Mouse (Mus musculus) neural tube, embryonic 14.5 days (tissue): Measurements from ENCODE around the gene Arhgef12. TPM values are rescaled to one million over a fixed set of nuclear protein-coding genes. Genes with fewer than 3 reads are reported as not detected.

Experiments
- ATAC-seq: fragments of 200-750 bp; cut with Nextera tagmentation; 2 replicates; pipeline ENCODE4 v1.8.0; 2017; ENCODE audit warnings: low read depth, mild to moderate bottlenecking, moderate TSS enrichment, moderate library complexity
- H3K27ac ChIP-seq: fragments of 300-500 bp; sonication (generic); 2 replicates; pipeline ENCODE4 v1.5.1; 2014; ENCODE audit warnings: low read depth, mild to moderate bottlenecking, control low read depth, low read length, moderate library complexity, mixed read lengths
- H3K27me3 ChIP-seq: fragments of 300-500 bp; sonication (generic); 2 replicates; pipeline ENCODE4 v1.6.1; 2014; ENCODE audit warnings: low read length; ENCODE audit not compliant: control insufficient read depth, insufficient read depth
- H3K36me3 ChIP-seq: fragments of 300-500 bp; sonication (generic); 2 replicates; pipeline ENCODE4 v1.6.1; 2014; ENCODE audit warnings: low read length, mixed read lengths; ENCODE audit not compliant: control insufficient read depth, insufficient read depth
- H3K4me1 ChIP-seq: fragments of 300-500 bp; sonication (generic); 2 replicates; pipeline ENCODE4 v1.6.1; 2014; ENCODE audit warnings: low read length; ENCODE audit not compliant: control insufficient read depth, insufficient read depth
- H3K4me2 ChIP-seq: fragments of 300-500 bp; sonication (generic); 2 replicates; pipeline ENCODE4 v1.6.1; 2014; ENCODE audit warnings: mild to moderate bottlenecking, low read depth, low read length, control low read depth
- H3K4me3 ChIP-seq: fragments of 300-500 bp; sonication (generic); 2 replicates; pipeline ENCODE4 v1.5.1; 2014; ENCODE audit warnings: low read depth, low read length, control low read depth, mixed read lengths
- H3K9ac ChIP-seq: fragments of 300-500 bp; sonication (generic); replicated peaks from 2 replicates; pipeline ENCODE4 v1.6.1; 2014; ENCODE audit warnings: low read depth, mild to moderate bottlenecking, control low read depth, low read length, mixed read lengths
- H3K9me3 ChIP-seq: fragments of 300-500 bp; sonication (generic); 2 replicates; pipeline ENCODE4 v1.6.1; 2016; ENCODE audit warnings: low read length; ENCODE audit not compliant: control insufficient read depth
- WGBS: fragments of 180-500 bp; shearing (Covaris S2); extraction: QIAGEN DNeasy Blood & Tissue Kit; methylation state at CpG from one replicate; pipeline ENCODE4 v1.1.7; 2014; 5-methylcytosine and 5-hydroxymethylcytosine counted together
- polyA plus RNA-seq: library from polyadenylated mRNA; unstranded; fragments of >200 nt; fragmentation: Nextera tagmentation; extraction: Ambion mirVana; gene quantifications from 2 replicates; pipeline ENCODE4 v1.2.1, GENCODE M21; 2014

Arhgef12 gene
- polyA plus RNA-seq, 1 experiment from 2014 or later = 51.4 TPM

DNA sequence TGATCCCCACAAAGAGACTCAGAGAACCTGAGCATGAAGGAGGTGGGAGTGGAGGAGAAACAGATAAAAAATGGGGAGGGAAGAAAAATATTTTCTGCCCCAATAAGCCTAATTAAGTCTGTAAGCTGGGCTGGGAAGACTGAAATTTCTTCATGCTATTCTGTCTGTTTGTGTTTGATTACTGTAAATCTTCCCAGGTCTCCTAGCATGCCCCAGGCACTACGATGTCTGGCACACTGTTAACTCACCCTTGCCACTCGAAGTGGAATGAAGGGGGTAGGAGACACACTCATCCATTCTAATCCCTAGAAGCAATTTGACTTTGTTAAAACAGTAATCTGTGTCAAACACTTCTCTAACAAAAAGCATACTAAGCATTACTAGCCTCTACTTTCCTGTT lies 35.3 kb downstream of the Arhgef12 start:
- Histone ChIP-seq H3K9ac (no peak overlapping the region), H3K4me3 (peak overlapping the region; percentile 34; the same call in 1 of the 2 replicates), H3K9me3 (no peaks in the 10 kb centered on the region), H3K4me1 (peaks cover 19% of the 10 kb centered on the region; the same call in 1 of the 2 replicates), H3K27me3 (no peaks in the 10 kb centered on the region), H3K4me2 (peak overlapping the region; percentile 21; the same call in 1 of the 2 replicates), H3K36me3 (no peaks in the 10 kb centered on the region), H3K27ac (peak overlapping the region; percentile 62)
- WGBS = 30% methylated on average over 2 of the region's 2 CpGs
- no peak for ATAC-seq

DNA sequence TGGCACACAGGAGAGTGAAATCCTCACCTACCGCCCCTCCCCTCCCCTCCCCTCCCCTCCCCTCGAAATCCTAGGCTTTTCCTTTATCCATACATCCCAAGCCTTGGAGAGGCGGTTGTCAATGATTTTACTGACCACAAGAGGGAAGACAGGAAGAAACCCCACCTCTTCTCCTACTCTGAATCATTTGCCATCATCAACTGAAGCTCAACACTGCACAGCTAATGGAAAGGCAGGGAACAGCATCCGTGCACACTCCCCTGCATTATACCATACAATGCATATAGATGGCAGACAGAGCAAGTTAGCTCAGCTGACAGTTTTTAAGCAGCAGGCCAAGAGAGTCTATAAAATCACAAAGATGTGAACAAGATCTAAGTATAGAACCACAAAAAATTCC lies 35.9 kb downstream of the Arhgef12 start:
- peaks cover 19% of the 10 kb centered on the region; the same call in 1 of the 2 replicates for H3K4me1 ChIP-seq
- H3K27me3 ChIP-seq = no peaks in the 10 kb centered on the region
- WGBS = 15% methylated on average over 4 of the region's 4 CpGs
- peak overlapping the region; percentile 62 for H3K27ac ChIP-seq
- peak; percentile 95 for ATAC-seq
- peak overlapping the region; percentile 41 for H3K9ac ChIP-seq
- peak overlapping the region; percentile 21; the same call in 1 of the 2 replicates for H3K4me2 ChIP-seq
- no peaks in the 10 kb centered on the region for H3K36me3 ChIP-seq
- H3K9me3 ChIP-seq = no peaks in the 10 kb centered on the region
- H3K4me3 ChIP-seq = peak overlapping the region; percentile 34

DNA sequence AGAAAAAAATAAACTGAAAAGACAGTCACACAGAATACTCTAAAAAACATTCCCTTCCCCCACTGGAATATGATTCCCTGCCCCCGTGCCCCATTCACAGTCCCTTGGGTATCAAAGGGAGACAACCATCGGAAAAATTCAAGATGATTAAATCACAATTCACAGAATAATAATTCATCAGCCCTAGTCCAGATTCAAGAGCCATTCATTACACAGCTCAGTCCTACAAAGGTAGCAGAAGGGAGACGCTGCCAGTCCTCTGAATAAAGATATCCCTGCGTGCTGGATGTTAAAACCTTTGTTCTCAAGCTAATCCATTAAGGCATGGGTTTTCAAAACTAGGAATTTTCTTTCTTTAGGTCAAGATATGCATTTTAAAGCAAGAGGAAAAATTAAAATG lies 36.5 kb downstream of the Arhgef12 start:
- 24% methylated on average over 4 of the region's 4 CpGs for WGBS
- peak overlapping the region; percentile 62 for H3K27ac ChIP-seq
- peak; percentile 42; the same call in 1 of the 2 replicates for ATAC-seq

DNA sequence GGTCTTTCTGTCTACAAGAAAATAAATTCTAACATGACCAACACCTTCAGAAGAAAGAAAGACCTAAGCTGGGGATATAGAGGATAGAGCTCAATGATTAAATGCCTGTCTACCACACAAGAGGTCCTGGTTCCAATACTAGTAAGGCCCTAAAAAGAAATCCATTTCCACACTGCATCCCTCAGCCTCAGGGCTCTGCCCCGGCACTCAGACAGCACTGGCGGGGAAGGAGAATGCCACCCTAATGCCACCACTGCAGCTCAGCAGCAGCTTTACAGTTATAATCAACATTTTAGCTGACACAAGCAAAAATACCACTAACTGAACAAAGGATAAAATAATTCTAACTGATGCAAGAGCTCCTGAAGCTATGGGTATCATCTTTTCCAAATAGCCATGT lies 36.9 kb downstream of the Arhgef12 start:
- Histone ChIP-seq H3K27ac (peak overlapping the region; percentile 62), H3K36me3 (no peaks in the 10 kb centered on the region), H3K4me2 (peak overlapping the region; percentile 54), H3K4me1 (peaks cover 19% of the 10 kb centered on the region; the same call in 1 of the 2 replicates), H3K9me3 (no peaks in the 10 kb centered on the region), H3K4me3 (peak overlapping the region; percentile 34), H3K27me3 (no peaks in the 10 kb centered on the region), H3K9ac (peak overlapping the region; percentile 41)
- 27% methylated on average over 2 of the region's 2 CpGs for WGBS
- peak; percentile 62 for ATAC-seq

More for the DNA sequence above, 36.5 kb downstream of the Arhgef12 start:
- peaks cover 19% of the 10 kb centered on the region; the same call in 1 of the 2 replicates for H3K4me1 ChIP-seq
- peak overlapping the region; percentile 41 for H3K9ac ChIP-seq
- no peaks in the 10 kb centered on the region for H3K27me3 ChIP-seq
- no peaks in the 10 kb centered on the region for H3K36me3 ChIP-seq
- H3K4me2 ChIP-seq = peak overlapping the region; percentile 54
- peak overlapping the region; percentile 34 for H3K4me3 ChIP-seq
- H3K9me3 ChIP-seq = no peaks in the 10 kb centered on the region

DNA sequence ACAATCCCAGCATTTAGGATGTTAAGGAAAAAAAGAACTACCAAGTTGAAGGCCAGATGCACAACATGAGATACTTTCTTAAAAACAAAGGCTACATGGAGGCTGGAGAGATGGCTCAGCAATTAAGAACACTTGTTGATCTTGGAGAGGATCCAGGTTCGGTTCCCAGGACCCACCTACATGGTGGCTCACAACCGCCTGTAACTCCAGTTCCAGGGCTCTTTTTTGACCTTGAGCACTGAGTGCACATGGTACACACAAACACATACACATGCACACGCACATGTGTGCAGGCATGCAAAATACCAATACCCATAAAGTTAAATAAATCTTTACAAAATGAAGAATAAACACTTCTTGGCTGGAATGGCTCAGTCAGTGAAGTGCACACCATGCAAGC lies 39.1 kb downstream of the Arhgef12 start:
- no peak overlapping the region for H3K4me3 ChIP-seq

DNA sequence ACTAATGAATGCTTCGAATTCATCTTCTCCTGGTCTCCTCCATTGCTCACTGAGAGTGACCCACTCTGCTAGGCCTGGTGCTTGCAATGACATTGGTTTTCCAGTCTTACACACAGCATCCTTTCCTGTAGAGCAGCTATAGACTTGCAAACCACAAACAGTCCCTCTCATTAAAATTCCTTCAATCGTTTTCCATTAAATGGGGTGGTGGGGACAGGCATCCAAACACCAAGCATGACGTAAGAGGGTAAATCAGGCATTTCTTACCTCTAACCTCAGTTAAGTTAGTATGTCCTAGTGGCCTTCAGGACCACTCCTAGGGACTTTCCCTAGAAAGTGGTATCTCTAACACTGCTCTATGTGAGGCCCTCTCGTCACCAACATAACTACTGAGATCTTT lies 41.8 kb downstream of the Arhgef12 start:
- Histone ChIP-seq H3K27me3 (no peaks in the 10 kb centered on the region), H3K27ac (no peak overlapping the region), H3K9ac (no peak overlapping the region), H3K4me1 (peaks cover 13% of the 10 kb centered on the region; the same call in 1 of the 2 replicates), H3K36me3 (no peaks in the 10 kb centered on the region), H3K4me2 (no peak overlapping the region), H3K4me3 (no peak overlapping the region), H3K9me3 (no peaks in the 10 kb centered on the region)
- WGBS = 83% methylated on average over 4 of the region's 4 CpGs
- ATAC-seq = no peak

More for the DNA sequence above, 39.1 kb downstream of the Arhgef12 start:
- no peaks in the 10 kb centered on the region for H3K36me3 ChIP-seq
- 92% methylated on average over 3 of the region's 3 CpGs for WGBS
- no peaks in the 10 kb centered on the region for H3K27me3 ChIP-seq
- H3K4me2 ChIP-seq = peak overlapping the region; percentile 15; the same call in 1 of the 2 replicates
- no peak overlapping the region for H3K27ac ChIP-seq
- no peaks in the 10 kb centered on the region for H3K9me3 ChIP-seq
- peaks cover 19% of the 10 kb centered on the region; the same call in 1 of the 2 replicates for H3K4me1 ChIP-seq
- ATAC-seq = no peak
- no peak overlapping the region for H3K9ac ChIP-seq

DNA sequence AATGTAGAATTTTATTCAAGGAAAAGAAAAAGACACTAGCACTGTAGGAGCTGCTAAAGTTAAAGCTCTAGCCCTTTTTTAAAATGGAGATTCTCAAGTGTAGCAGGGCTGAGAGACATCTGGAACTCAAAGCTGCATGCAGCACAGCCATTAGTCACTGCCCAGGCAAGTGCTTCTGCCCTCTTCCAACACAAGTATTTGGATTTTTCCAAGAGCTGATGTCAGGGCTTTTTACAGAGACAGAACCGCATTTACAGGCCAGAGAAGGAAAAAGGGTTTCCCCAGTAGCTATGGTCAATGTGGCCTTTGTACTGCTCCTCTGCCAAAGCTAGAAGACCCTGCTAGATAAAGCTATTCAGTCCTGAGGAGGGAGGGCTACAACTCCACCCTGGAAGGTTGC lies 45.5 kb downstream of the Arhgef12 start:
- ATAC-seq = no peak
- H3K27me3 ChIP-seq = no peaks in the 10 kb centered on the region
- H3K9me3 ChIP-seq = no peaks in the 10 kb centered on the region
- no peak overlapping the region for H3K4me3 ChIP-seq
- H3K4me1 ChIP-seq = no peaks in the 10 kb centered on the region
- H3K36me3 ChIP-seq = no peaks in the 10 kb centered on the region
- no peak overlapping the region for H3K4me2 ChIP-seq
- 88% methylated on average over 1 of the region's 1 CpGs for WGBS
- H3K27ac ChIP-seq = no peak overlapping the region
- no peak overlapping the region for H3K9ac ChIP-seq

DNA sequence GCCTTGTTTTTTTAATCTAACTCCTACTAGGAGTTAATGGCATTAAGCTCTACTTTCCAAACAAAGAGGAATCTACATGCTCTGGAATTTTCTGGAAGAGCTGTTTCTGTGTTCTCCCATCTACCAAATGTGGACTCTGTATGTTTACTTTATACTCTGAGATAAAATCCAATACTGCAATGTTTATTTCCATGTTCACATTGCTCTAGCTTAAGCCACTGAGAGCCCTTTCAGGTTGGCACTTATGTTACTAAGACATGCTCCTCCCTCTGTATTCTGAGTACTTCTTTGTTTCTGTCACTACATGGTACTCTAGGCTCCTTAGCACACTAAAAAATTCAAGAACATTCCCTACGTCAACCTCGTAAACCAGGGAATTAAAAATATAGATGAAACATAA lies 56.6 kb downstream of the Arhgef12 start:
- H3K27ac ChIP-seq = no peak overlapping the region

DNA sequence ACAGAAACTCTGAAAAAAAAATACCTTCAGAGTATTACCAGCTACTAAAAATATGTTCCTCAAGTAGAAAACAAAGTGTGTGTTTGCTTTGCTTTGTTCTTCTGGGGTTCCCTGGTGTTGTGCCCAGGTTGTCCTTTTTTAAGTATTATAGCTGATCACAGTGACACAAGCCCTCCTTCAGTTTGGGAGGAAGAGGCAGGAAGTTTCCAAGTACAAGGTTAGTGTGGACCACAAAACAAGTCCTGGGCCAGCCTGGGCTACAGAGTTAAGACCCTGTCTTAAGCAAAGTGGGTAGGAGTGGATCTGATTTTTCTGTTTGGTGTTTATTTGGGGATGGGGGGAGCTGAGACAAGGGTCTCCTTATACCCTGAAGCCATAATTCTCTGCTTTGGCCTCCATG lies 62.6 kb downstream of the Arhgef12 start:
- no peaks in the 10 kb centered on the region for H3K4me1 ChIP-seq
- H3K4me2 ChIP-seq = no peak overlapping the region
- H3K4me3 ChIP-seq = no peak overlapping the region
- H3K27ac ChIP-seq = no peak overlapping the region
- no peak overlapping the region for H3K9ac ChIP-seq
- 0 out of 2 replicates have a peak, but pooled peaks cover 6% of the 10 kb centered on the region for H3K36me3 ChIP-seq
- H3K9me3 ChIP-seq = no peaks in the 10 kb centered on the region
- H3K27me3 ChIP-seq = no peaks in the 10 kb centered on the region
- ATAC-seq = no peak

More for the DNA sequence above, 56.6 kb downstream of the Arhgef12 start:
- Histone ChIP-seq H3K4me3 (no peak overlapping the region), H3K4me2 (no peak overlapping the region), H3K9me3 (no peaks in the 10 kb centered on the region), H3K4me1 (no peaks in the 10 kb centered on the region), H3K27me3 (no peaks in the 10 kb centered on the region), H3K9ac (no peak overlapping the region), H3K36me3 (no peaks in the 10 kb centered on the region)
- 93% methylated on average over 2 of the region's 2 CpGs for WGBS
- ATAC-seq = no peak
